Mouse (Mus musculus): ENCODE results near the gene Cblc.

DNA sequence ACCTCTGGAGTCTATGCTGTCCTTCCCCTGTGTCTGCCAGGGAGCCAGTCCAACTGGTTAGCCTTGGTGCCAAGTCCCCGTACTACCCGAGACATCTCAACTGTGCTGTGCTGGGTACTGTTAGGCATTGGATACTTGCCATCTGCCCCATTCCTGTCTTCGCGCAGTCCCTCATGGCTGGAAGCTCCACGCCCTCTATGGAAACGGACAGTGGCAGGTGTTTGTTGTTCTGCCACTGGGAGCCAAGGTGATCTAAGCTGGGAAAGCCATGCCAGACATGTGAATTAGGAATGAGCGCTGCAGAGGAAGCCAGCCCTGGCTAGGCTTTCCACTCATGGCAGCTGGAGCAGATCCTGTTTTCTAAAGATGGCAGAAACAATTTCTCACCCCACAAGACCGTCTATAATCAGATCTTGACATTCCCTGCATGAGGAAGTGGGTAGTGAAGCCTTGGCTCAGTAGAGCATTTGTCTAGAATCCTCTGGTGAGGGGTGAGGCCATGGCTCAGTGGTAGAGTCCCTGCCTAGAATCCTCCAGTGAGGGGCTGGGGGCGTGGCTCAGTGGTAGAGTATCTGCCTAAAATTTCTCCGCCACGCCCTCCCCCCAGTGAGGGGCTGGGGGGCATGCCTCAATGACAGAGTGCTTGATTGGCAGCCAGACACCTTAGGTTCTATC lies 19.4 kb downstream of the Cblc start:
- TF ChIP-seq CTCF (IDR thresholded peaks at IDR 0.05; ENCODE audit: low read depth) (no peak), EP300 (optimal IDR thresholded peaks at IDR 0.05) (no peak)

All from stomach, postnatal 0 days (tissue).